Mouse (Mus musculus) neural tube, embryonic 15.5 days (tissue): ENCODE results near the gene Kri1. TPM values are rescaled to one million over a fixed set of nuclear protein-coding genes. Genes with fewer than 3 reads are reported as not detected.
"Not testable (repeated sequence)": the region's sequence is repeated elsewhere in the genome, so short reads cannot be mapped to it uniquely, and the experiment has no call there.

ENCODE experiments used
- ATAC-seq: fragments of 200-750 bp; cut with Nextera tagmentation; 2 replicates; pipeline ENCODE4 v1.8.0; 2017; ENCODE audit warnings: mild to moderate bottlenecking, moderate TSS enrichment, moderate library complexity; ENCODE audit not compliant: low FRiP score
- H3K27ac ChIP-seq: fragments of 300-500 bp; sonication (generic); replicated peaks from 2 replicates; pipeline ENCODE4 v1.5.1; 2015; ENCODE audit warnings: mild to moderate bottlenecking, inconsistent platforms
- H3K27me3 ChIP-seq: fragments of 300-500 bp; sonication (generic); replicated peaks from 2 replicates; pipeline ENCODE4 v1.6.1; 2015; ENCODE audit warnings: inconsistent platforms
- H3K36me3 ChIP-seq: fragments of 300-500 bp; sonication (generic); 2 replicates; pipeline ENCODE4 v1.6.1; 2015; ENCODE audit warnings: inconsistent platforms
- H3K4me1 ChIP-seq: fragments of 300-500 bp; sonication (generic); 2 replicates; pipeline ENCODE4 v1.6.1; 2015; ENCODE audit warnings: inconsistent platforms
- H3K4me2 ChIP-seq: fragments of 300-500 bp; sonication (generic); 2 replicates; pipeline ENCODE4 v1.6.1; 2015; ENCODE audit warnings: inconsistent platforms, mild to moderate bottlenecking, moderate library complexity
- H3K4me3 ChIP-seq: fragments of 300-500 bp; sonication (generic); replicated peaks from 2 replicates; pipeline ENCODE4 v1.5.1; 2015; ENCODE audit warnings: mild to moderate bottlenecking, inconsistent platforms
- H3K9ac ChIP-seq: fragments of 300-500 bp; sonication (generic); replicated peaks from 2 replicates; pipeline ENCODE4 v1.6.1; 2015; ENCODE audit warnings: mild to moderate bottlenecking, inconsistent platforms
- H3K9me3 ChIP-seq: fragments of 300-500 bp; sonication (generic); replicated peaks from 2 replicates; pipeline ENCODE4 v1.6.1; 2016; ENCODE audit warnings: inconsistent platforms
- WGBS: fragments of 180-500 bp; shearing (Covaris S2); methylation state at CpG from one replicate; pipeline ENCODE4 v1.1.7; 2015; ENCODE audit warnings: mixed read lengths; 5-methylcytosine and 5-hydroxymethylcytosine counted together
- polyA plus RNA-seq: library from polyadenylated mRNA; unstranded; fragments of >200 nt; fragmentation: Nextera tagmentation; extraction: Ambion mirVana; gene quantifications from 2 replicates; pipeline ENCODE4 v1.2.1, GENCODE M21; 2015

The Kri1 gene
- polyA plus RNA-seq, 1 experiment from 2014 or later: 18.7 TPM

- H3K36me3 ChIP-seq: no peaks in the 10 kb centered on the region
- no peak overlapping the region for H3K4me3 ChIP-seq
- H3K27me3 ChIP-seq: no peaks in the 10 kb centered on the region
- ATAC-seq: no peak
- H3K4me2 ChIP-seq: no peak overlapping the region
- no peak overlapping the region for H3K27ac ChIP-seq
- no peak overlapping the region for H3K9ac ChIP-seq
- WGBS: 96% methylated on average over 11 of the region's 11 CpGs
- H3K9me3 ChIP-seq: no peaks in the 10 kb centered on the region
- H3K4me1 ChIP-seq: peaks cover 30% of the 10 kb centered on the region
Observed at GRCm38 (mm10) chr9:21324269-21324668, 36.5 kb upstream of the Kri1 start.

- not testable (repeated sequence) for H3K4me3 ChIP-seq, H3K9ac ChIP-seq, H3K27ac ChIP-seq, H3K4me2 ChIP-seq, ATAC-seq, H3K9me3 ChIP-seq, H3K27me3 ChIP-seq, H3K36me3 ChIP-seq
- peaks cover 30% of the 10 kb centered on the region for H3K4me1 ChIP-seq
- WGBS: 89% methylated on average over 8 of the region's 8 CpGs
Observed at GRCm38 (mm10) chr9:21322917-21323297, 35.1 kb upstream of the Kri1 start.

- WGBS: 77% methylated on average over 19 of the region's 19 CpGs
- Histone ChIP-seq H3K27ac (no peak overlapping the region), H3K9ac (0 out of 2 replicates have a peak overlapping the region, but pooled peaks have one; percentile 71), H3K9me3 (no peaks in the 10 kb centered on the region), H3K27me3 (no peaks in the 10 kb centered on the region), H3K4me2 (peak overlapping the region; percentile 90), H3K4me3 (peak overlapping the region; percentile 53; the same call in 1 of the 2 replicates), H3K36me3 (no peaks in the 10 kb centered on the region), H3K4me1 (peaks cover 30% of the 10 kb centered on the region)
- no peak for ATAC-seq
Observed at GRCm38 (mm10) chr9:21322211-21322916, 34.6 kb upstream of the Kri1 start.

- no peaks in the 10 kb centered on the region for H3K9me3 ChIP-seq
- H3K4me1 ChIP-seq: peaks cover 30% of the 10 kb centered on the region
- H3K4me3 ChIP-seq: peak overlapping the region; percentile 53
- no peak overlapping the region for H3K27ac ChIP-seq
- WGBS: 20% methylated on average over 6 of the region's 6 CpGs
- H3K27me3 ChIP-seq: no peaks in the 10 kb centered on the region
- no peaks in the 10 kb centered on the region for H3K36me3 ChIP-seq
- peak overlapping the region; percentile 71 for H3K9ac ChIP-seq
- ATAC-seq: peak; percentile 7; the same call in 1 of the 2 replicates
- peak overlapping the region; percentile 90 for H3K4me2 ChIP-seq
Observed at GRCm38 (mm10) chr9:21321513-21321835, 33.7 kb upstream of the Kri1 start.

- Histone ChIP-seq H3K27me3 (no peaks in the 10 kb centered on the region), H3K4me2 (peak within 1 kb of the TSS; percentile 90), H3K27ac (peak within 1 kb of the TSS; percentile 66), H3K36me3 (no peaks in the 10 kb centered on the region), H3K9me3 (no peaks in the 10 kb centered on the region), H3K9ac (peak within 1 kb of the TSS; percentile 71), H3K4me1 (peaks cover 30% of the 10 kb centered on the region), H3K4me3 (peak within 1 kb of the TSS; percentile 53)
- peak; percentile 93 for ATAC-seq
- WGBS: under 1% methylated on average over 52 of the region's 52 CpGs
Observed at GRCm38 (mm10) chr9:21320619-21321512, 33.1 kb upstream of the Kri1 start, which contains the start of gene Slc44a2. Slc44a2 (plus strand) TSS chr9:21320698.

GRCm38 (mm10) chr9:21320280-21320618 lies 32.5 kb upstream of the Kri1 start:
- peak overlapping the region; percentile 53 for H3K4me3 ChIP-seq
- H3K27me3 ChIP-seq: no peaks in the 10 kb centered on the region
- WGBS: 22% methylated on average over 4 of the region's 4 CpGs
- H3K27ac ChIP-seq: peak overlapping the region; percentile 66; the same call in 1 of the 2 replicates
- H3K9ac ChIP-seq: peak overlapping the region; percentile 71
- H3K4me2 ChIP-seq: peak overlapping the region; percentile 90
- H3K4me1 ChIP-seq: peaks cover 30% of the 10 kb centered on the region
- ATAC-seq: peak; percentile 51
- no peaks in the 10 kb centered on the region for H3K36me3 ChIP-seq
- no peaks in the 10 kb centered on the region for H3K9me3 ChIP-seq

- H3K27ac ChIP-seq: no peak overlapping the region
- no peaks in the 10 kb centered on the region for H3K9me3 ChIP-seq
- no peak overlapping the region for H3K4me2 ChIP-seq
- H3K4me3 ChIP-seq: no peak overlapping the region
- no peaks in the 10 kb centered on the region for H3K36me3 ChIP-seq
- 94% methylated on average over 4 of the region's 4 CpGs for WGBS
- ATAC-seq: no peak
- no peaks in the 10 kb centered on the region for H3K27me3 ChIP-seq
- peaks cover 30% of the 10 kb centered on the region for H3K4me1 ChIP-seq
- H3K9ac ChIP-seq: no peak overlapping the region
Observed at GRCm38 (mm10) chr9:21319503-21319902, 31.7 kb upstream of the Kri1 start.

- no peaks in the 10 kb centered on the region for H3K27me3 ChIP-seq
- no peak for ATAC-seq
- peaks cover 30% of the 10 kb centered on the region for H3K4me1 ChIP-seq
- no peaks in the 10 kb centered on the region for H3K9me3 ChIP-seq
- WGBS: 96% methylated on average over 6 of the region's 6 CpGs
- H3K4me2 ChIP-seq: no peak overlapping the region
- H3K9ac ChIP-seq: no peak overlapping the region
- H3K27ac ChIP-seq: no peak overlapping the region
- no peaks in the 10 kb centered on the region for H3K36me3 ChIP-seq
- no peak overlapping the region for H3K4me3 ChIP-seq
Observed at GRCm38 (mm10) chr9:21318792-21319191, 31.0 kb upstream of the Kri1 start.

- H3K27me3 ChIP-seq: peaks cover 10% of the 10 kb centered on the region
- no peak overlapping the region for H3K27ac ChIP-seq
- H3K36me3 ChIP-seq: no peaks in the 10 kb centered on the region
- H3K9me3 ChIP-seq: no peaks in the 10 kb centered on the region
- no peak overlapping the region for H3K4me2 ChIP-seq
- H3K9ac ChIP-seq: no peak overlapping the region
- peaks cover 18% of the 10 kb centered on the region for H3K4me1 ChIP-seq
- H3K4me3 ChIP-seq: no peak overlapping the region
- ATAC-seq: no peak
- WGBS: 77% methylated on average over 7 of the region's 7 CpGs
Observed at GRCm38 (mm10) chr9:21316696-21317095, 28.9 kb upstream of the Kri1 start.

- ATAC-seq: no peak
- no peak overlapping the region for H3K4me2 ChIP-seq
- no peak overlapping the region for H3K4me3 ChIP-seq
- H3K4me1 ChIP-seq: peaks cover 11% of the 10 kb centered on the region; the same call in 1 of the 2 replicates
- H3K27ac ChIP-seq: no peak overlapping the region
- 60% methylated on average over 5 of the region's 5 CpGs for WGBS
- no peaks in the 10 kb centered on the region for H3K9me3 ChIP-seq
- peaks cover 15% of the 10 kb centered on the region for H3K27me3 ChIP-seq
- no peaks in the 10 kb centered on the region for H3K36me3 ChIP-seq
- H3K9ac ChIP-seq: no peak overlapping the region
Observed at GRCm38 (mm10) chr9:21315421-21315820, 27.7 kb upstream of the Kri1 start.

GRCm38 (mm10) chr9:21314367-21315140 lies 26.8 kb upstream of the Kri1 start:
- Histone ChIP-seq H3K4me1 (peaks cover 6% of the 10 kb centered on the region; the same call in 1 of the 2 replicates), H3K9me3 (no peaks in the 10 kb centered on the region), H3K9ac (no peak overlapping the region), H3K27me3 (peaks cover 15% of the 10 kb centered on the region), H3K36me3 (no peaks in the 10 kb centered on the region), H3K4me3 (no peak overlapping the region), H3K27ac (no peak overlapping the region), H3K4me2 (no peak overlapping the region)
- WGBS: 95% methylated on average over 9 of the region's 9 CpGs
- ATAC-seq: no peak
